Mouse (Mus musculus) heart, postnatal 0 days (tissue): ENCODE measurements around the gene Six1.

ENCODE experiments used
- CTCF ChIP-seq: IDR thresholded peaks from 2 replicates; pipeline ENCODE4 v1.5.1; 2016; ENCODE audit warnings: antibody characterized with exemption, control low read depth, low read depth
- EP300 ChIP-seq: IDR thresholded peaks from 2 replicates; pipeline ENCODE4 v1.6.1; 2016; ENCODE audit warnings: antibody characterized with exemption, low read depth

GRCm38 (mm10) chr12:73020422-73020821 is 33.3 kb downstream of the Six1 start:
- TF ChIP-seq CTCF: no peak
- TF ChIP-seq EP300: no peak
